Mouse (Mus musculus): ENCODE results near the gene Oaf.
A peak's percentile ranks its signal among the peaks of the same experiment; 100 is the strongest.

Oaf gene

GRCm38 (mm10) chr9:43245801-43246570, 6.3 kb upstream of the Oaf start:
- DNase-seq (ENCODE audit: low read depth, low spot score) = no peak

GRCm38 (mm10) chr9:43242432-43242831, 2.7 kb upstream of the Oaf start:
- no peak for DNase-seq (ENCODE audit: low read depth, low spot score)

- DNase-seq (ENCODE audit: low read depth, low spot score) = no peak
Observed at GRCm38 (mm10) chr9:43241970-43242369, 2.3 kb upstream of the Oaf start.

- DNase-seq (ENCODE audit: low read depth, low spot score) = no peak
Observed at GRCm38 (mm10) chr9:43241291-43241690, 1.6 kb upstream of the Oaf start.

GRCm38 (mm10) chr9:43240594-43240900, 836 bp upstream of the Oaf start:
- DNase-seq (ENCODE audit: low read depth, low spot score) = no peak

GRCm38 (mm10) chr9:43238631-43239545, 823 bp downstream of the Oaf start:
- peak; percentile 54 for DNase-seq (ENCODE audit: low read depth, low spot score)

GRCm38 (mm10) chr9:43238167-43238566, 1.5 kb downstream of the Oaf start:
- no peak for DNase-seq (ENCODE audit: low read depth, low spot score)

GRCm38 (mm10) chr9:43237111-43237775, 2.5 kb downstream of the Oaf start:
- DNase-seq (ENCODE audit: low read depth, low spot score) = peak; percentile 58

- DNase-seq (ENCODE audit: low read depth, low spot score) = no peak
Observed at GRCm38 (mm10) chr9:43236576-43236975, 3.1 kb downstream of the Oaf start.

- no peak for DNase-seq (ENCODE audit: low read depth, low spot score)
Observed at GRCm38 (mm10) chr9:43236106-43236505, 3.6 kb downstream of the Oaf start.

- DNase-seq (ENCODE audit: low read depth, low spot score) = no peak
Observed at GRCm38 (mm10) chr9:43235336-43235735, 4.4 kb downstream of the Oaf start.

- DNase-seq (ENCODE audit: low read depth, low spot score) = no peak
Observed at GRCm38 (mm10) chr9:43234496-43234895, 5.2 kb downstream of the Oaf start.

GRCm38 (mm10) chr9:43233515-43233914, 6.2 kb downstream of the Oaf start:
- DNase-seq (ENCODE audit: low read depth, low spot score) = no peak

- no peak for DNase-seq (ENCODE audit: low read depth, low spot score)
Observed at GRCm38 (mm10) chr9:43233044-43233443, 6.7 kb downstream of the Oaf start.

GRCm38 (mm10) chr9:43232286-43232685, 7.4 kb downstream of the Oaf start:
- DNase-seq (ENCODE audit: low read depth, low spot score) = no peak

- no peak for DNase-seq (ENCODE audit: low read depth, low spot score)
Observed at GRCm38 (mm10) chr9:43231805-43232204, 7.9 kb downstream of the Oaf start.

GRCm38 (mm10) chr9:43230886-43231285, 8.8 kb downstream of the Oaf start:
- no peak for DNase-seq (ENCODE audit: low read depth, low spot score)

- no peak for DNase-seq (ENCODE audit: low read depth, low spot score)
Observed at GRCm38 (mm10) chr9:43229962-43230361, 9.7 kb downstream of the Oaf start.

GRCm38 (mm10) chr9:43229398-43229895, 10.3 kb downstream of the Oaf start:
- DNase-seq (ENCODE audit: low read depth, low spot score) = no peak

GRCm38 (mm10) chr9:43228745-43229144, 11.0 kb downstream of the Oaf start:
- no peak for DNase-seq (ENCODE audit: low read depth, low spot score)

GRCm38 (mm10) chr9:43227626-43228025, 12.1 kb downstream of the Oaf start:
- no peak for DNase-seq (ENCODE audit: low read depth, low spot score)

GRCm38 (mm10) chr9:43226573-43227160, 13.0 kb downstream of the Oaf start:
- DNase-seq (ENCODE audit: low read depth, low spot score) = no peak

Measured in ZHBTc4 (cell line).